Mouse (Mus musculus): ENCODE results near the gene Gm13279. TPM values are rescaled to one million over a fixed set of nuclear protein-coding genes. Genes with fewer than 3 reads are reported as not detected.
"Not testable (repeated sequence)": the region's sequence is repeated elsewhere in the genome, so short reads cannot be mapped to it uniquely, and the experiment has no call there.

Gene Gm13279
- total RNA-seq, 2 experiments from 2014 or later: not detected

GRCm38 (mm10) chr4:88793936-88794675 lies 3.1 kb upstream of the Gm13279 start, which contains the start of gene Gm13275:
Gene Gm13275, plus strand, starts transcription at chr4:88794487.
- DNase-seq (ENCODE audit: low spot score in 2 of 2): peak; percentile 61 to 70

GRCm38 (mm10) chr4:88799365-88799764 lies 2.2 kb downstream of the Gm13279 start, which contains the start of gene Gm13285:
Gene Gm13285, plus strand, starts transcription at chr4:88799665.
- DNase-seq (ENCODE audit: low spot score in 2 of 2): not testable (repeated sequence)

- DNase-seq (ENCODE audit: low spot score in 2 of 2): not testable (repeated sequence)
Measured at GRCm38 (mm10) chr4:88802954-88803353, 5.8 kb downstream of the Gm13279 start, which contains the start of gene Gm13287. Gene Gm13287, plus strand, starts transcription at chr4:88803254.

- not testable (repeated sequence) for DNase-seq (ENCODE audit: low spot score in 2 of 2)
Measured at GRCm38 (mm10) chr4:88805231-88805630, 8.0 kb downstream of the Gm13279 start, which contains the start of gene Gm13288. Gene Gm13288, plus strand, starts transcription at chr4:88805531.

GRCm38 (mm10) chr4:88805761-88806160 lies 8.6 kb downstream of the Gm13279 start:
- peak in 1 of 2 experiments; percentile 10 for DNase-seq (ENCODE audit: low spot score in 2 of 2)

GRCm38 (mm10) chr4:88815928-88816327 lies 18.7 kb downstream of the Gm13279 start, which contains the start of gene Ifna7:
Gene Ifna7, plus strand, starts transcription at chr4:88816228.
- no peak for DNase-seq (ENCODE audit: low spot score in 2 of 2)

- DNase-seq (ENCODE audit: low spot score in 2 of 2): no peak
Measured at GRCm38 (mm10) chr4:88819659-88820058, 22.5 kb downstream of the Gm13279 start, which contains the start of gene Ifna11. Gene Ifna11, plus strand, starts transcription at chr4:88819959.

- no peak for DNase-seq (ENCODE audit: low spot score in 2 of 2)
Measured at GRCm38 (mm10) chr4:88822995-88823394, 25.8 kb downstream of the Gm13279 start.

- DNase-seq (ENCODE audit: low spot score in 2 of 2): not testable (repeated sequence)
Measured at GRCm38 (mm10) chr4:88827116-88827515, 29.9 kb downstream of the Gm13279 start, which contains the start of gene Ifna6. Gene Ifna6, plus strand, starts transcription at chr4:88827416.

GRCm38 (mm10) chr4:88830523-88830922 lies 33.3 kb downstream of the Gm13279 start:
- DNase-seq (ENCODE audit: low spot score in 2 of 2): peak; percentile 13 to 31

- not testable (repeated sequence) for DNase-seq (ENCODE audit: low spot score in 2 of 2)
Measured at GRCm38 (mm10) chr4:88835225-88835624, 38.0 kb downstream of the Gm13279 start, which contains the start of gene Ifna5. Gene Ifna5, plus strand, starts transcription at chr4:88835525.

- no peak for DNase-seq (ENCODE audit: low spot score in 2 of 2)
Measured at GRCm38 (mm10) chr4:88838828-88839227, 41.6 kb downstream of the Gm13279 start.

GRCm38 (mm10) chr4:88840058-88840457 lies 42.9 kb downstream of the Gm13279 start:
- DNase-seq (ENCODE audit: low spot score in 2 of 2): no peak

- DNase-seq (ENCODE audit: low spot score in 2 of 2): no peak
Measured at GRCm38 (mm10) chr4:88841438-88841911, 44.3 kb downstream of the Gm13279 start, which contains the start of gene Ifna4. Gene Ifna4, plus strand, starts transcription at chr4:88841861.

GRCm38 (mm10) chr4:88845334-88845733 lies 48.1 kb downstream of the Gm13279 start:
- DNase-seq (ENCODE audit: low spot score in 2 of 2): no peak

Other genes starting within 250 kb of the Gm13279 start
- not detected for gene Ifna15, start 239.2 kb upstream of the Gm13279 start, total RNA-seq (2021)
- not detected for gene Ifna14, start 225.6 kb upstream of the Gm13279 start, total RNA-seq (2021)
- gene Ifna9, start 205.0 kb upstream of the Gm13279 start, total RNA-seq (2021): not detected
- gene Ifna12, start 194.0 kb upstream of the Gm13279 start, total RNA-seq (2021): not detected
- gene C87499, start 163.0 kb upstream of the Gm13279 start, total RNA-seq (2021): not detected
- gene Ifna13, start 152.9 kb upstream of the Gm13279 start, total RNA-seq (2021): not detected
- gene Ifna16, start 120.5 kb upstream of the Gm13279 start, total RNA-seq (2021): not detected
- gene Ifna2, start 113.5 kb upstream of the Gm13279 start, total RNA-seq (2021): not detected
- not detected for gene Ifnab, start 106.0 kb upstream of the Gm13279 start, total RNA-seq (2021)
- 1 to 10 TPM; 1.1 to 2.1 TPM for gene Gm26566, start 75.6 kb upstream of the Gm13279 start, total RNA-seq (2021)
- gene Klhl9, start 74.9 kb upstream of the Gm13279 start, total RNA-seq (2021): 100 to 1,000 TPM; 105 to 106 TPM
- gene Gm13271, start 42.5 kb upstream of the Gm13279 start, total RNA-seq (2021): not detected
- not detected for gene Gm13283, start 37.3 kb upstream of the Gm13279 start, total RNA-seq (2021)
- not detected for gene Gm13290, start 23.6 kb upstream of the Gm13279 start, total RNA-seq (2021)
- gene Gm13289, start 20.5 kb upstream of the Gm13279 start, total RNA-seq (2021): not detected
- not detected for gene Gm13272, start 17.5 kb upstream of the Gm13279 start, total RNA-seq (2021)
- not detected for gene Ifnz, start 15.3 kb upstream of the Gm13279 start, total RNA-seq (2021)
- gene Gm13276, start 11.7 kb upstream of the Gm13279 start, total RNA-seq (2021): not detected
- not detected for gene Gm13277, start 8.8 kb upstream of the Gm13279 start, total RNA-seq (2021)
- not detected for gene Gm13278, start 5.8 kb upstream of the Gm13279 start, total RNA-seq (2021)
- gene Gm13275, start 2.9 kb upstream of the Gm13279 start, total RNA-seq (2021): not detected
- gene Gm13285, start 2.3 kb downstream of the Gm13279 start, total RNA-seq (2021): not detected
- not detected for gene Gm13287, start 5.9 kb downstream of the Gm13279 start, total RNA-seq (2021)
- gene Gm13288, start 8.1 kb downstream of the Gm13279 start, total RNA-seq (2021): not detected
- not detected for gene Ifna7, start 18.8 kb downstream of the Gm13279 start, total RNA-seq (2021)
- gene Ifna11, start 22.6 kb downstream of the Gm13279 start, total RNA-seq (2021): not detected
- not detected for gene Ifna6, start 30.0 kb downstream of the Gm13279 start, total RNA-seq (2021)
- gene Ifna5, start 38.1 kb downstream of the Gm13279 start, total RNA-seq (2021): not detected
- not detected for gene Ifna4, start 44.5 kb downstream of the Gm13279 start, total RNA-seq (2021)
- not detected for gene Ifna1, start 52.7 kb downstream of the Gm13279 start, total RNA-seq (2021)
- not detected for gene Ifne, start 82.8 kb downstream of the Gm13279 start, total RNA-seq (2021)

All from layer of hippocampus, postnatal 14 days (tissue).